Mouse (Mus musculus) heart, adult 8-10 months (tissue): Measurements from ENCODE around the gene Aarsd1. TPM values are rescaled to one million over a fixed set of nuclear protein-coding genes. Genes with fewer than 3 reads are reported as not detected.
A peak's percentile ranks its signal among the peaks of the same experiment; 100 is the strongest.
"Not testable (repeated sequence)": the region's sequence is repeated elsewhere in the genome, so short reads cannot be mapped to it uniquely, and the experiment has no call there.

Source experiments
- DNase-seq: peaks from one replicate; pipeline ENCODE4 v3.0.0; 2022; ENCODE audit warnings: low spot score
- total RNA-seq, 4 experiments: library from RNA; stranded (reverse); gene quantifications; 2 replicates each; pipeline ENCODE4 v1.2.4; 2022

Aarsd1 gene
- total RNA-seq, 4 experiments from 2014 or later, result 12.3 to 25.8 (median 22.4) TPM

- no peak for DNase-seq
Observed at GRCm38 (mm10) chr11:101447786-101448185, 30.4 kb upstream of the Aarsd1 start.

DNA sequence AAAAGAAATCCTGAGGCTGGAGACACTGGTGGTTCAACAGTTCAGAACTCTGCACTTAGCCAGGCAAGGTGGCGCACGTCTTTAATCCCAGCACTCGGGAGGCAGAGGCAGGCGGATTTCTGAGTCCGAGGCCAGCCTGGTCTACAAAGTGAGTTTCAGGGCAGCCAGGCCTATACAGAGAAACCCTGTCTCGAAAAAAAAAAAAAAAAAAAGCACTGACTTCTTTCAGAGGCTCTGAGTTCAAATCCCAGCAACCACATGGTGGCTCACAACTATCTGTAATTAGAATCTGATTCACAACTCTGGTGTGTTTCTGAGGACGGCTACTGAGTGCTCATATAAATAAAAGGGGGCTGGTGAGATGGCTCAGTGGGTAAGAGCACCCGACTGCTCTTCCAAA, 29.4 kb upstream of the Aarsd1 start:
- DNase-seq, result not testable (repeated sequence)

- no peak for DNase-seq
Observed at GRCm38 (mm10) chr11:101446319-101446718, 28.9 kb upstream of the Aarsd1 start.

- DNase-seq, result no peak
Observed at GRCm38 (mm10) chr11:101442760-101443159, 25.3 kb upstream of the Aarsd1 start.

- peak; percentile 97 for DNase-seq
Observed at GRCm38 (mm10) chr11:101442127-101442693, 24.8 kb upstream of the Aarsd1 start, which contains the start of gene Rpl27. Gene Rpl27 (plus strand): TSS chr11:101442298.

- DNase-seq, result not testable (repeated sequence)
Observed at GRCm38 (mm10) chr11:101441450-101442126, 24.2 kb upstream of the Aarsd1 start.

GRCm38 (mm10) chr11:101438006-101438405, 20.6 kb upstream of the Aarsd1 start:
- DNase-seq, result not testable (repeated sequence)

DNA sequence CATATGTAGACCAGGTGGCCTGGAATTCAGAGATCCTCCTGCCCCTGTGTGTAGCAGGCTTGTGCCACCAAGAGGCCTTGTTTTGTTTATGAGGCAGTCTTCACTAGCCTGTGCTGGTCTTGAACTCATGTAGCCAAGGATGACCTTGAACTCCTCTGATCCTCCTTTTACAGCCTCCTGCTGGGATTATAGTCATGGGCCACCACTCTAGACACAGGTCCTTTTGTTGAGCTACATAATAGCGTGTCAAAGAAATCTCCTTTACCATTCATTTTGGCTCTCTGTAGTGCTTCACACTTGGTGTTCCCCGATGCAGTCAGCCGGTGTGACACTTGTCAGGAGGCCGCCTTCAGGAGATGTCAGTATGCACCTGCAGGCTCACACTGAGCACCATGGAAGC, 19.5 kb upstream of the Aarsd1 start:
- DNase-seq, result no peak

- DNase-seq, result no peak
Observed at GRCm38 (mm10) chr11:101435831-101436230, 18.4 kb upstream of the Aarsd1 start.

DNA sequence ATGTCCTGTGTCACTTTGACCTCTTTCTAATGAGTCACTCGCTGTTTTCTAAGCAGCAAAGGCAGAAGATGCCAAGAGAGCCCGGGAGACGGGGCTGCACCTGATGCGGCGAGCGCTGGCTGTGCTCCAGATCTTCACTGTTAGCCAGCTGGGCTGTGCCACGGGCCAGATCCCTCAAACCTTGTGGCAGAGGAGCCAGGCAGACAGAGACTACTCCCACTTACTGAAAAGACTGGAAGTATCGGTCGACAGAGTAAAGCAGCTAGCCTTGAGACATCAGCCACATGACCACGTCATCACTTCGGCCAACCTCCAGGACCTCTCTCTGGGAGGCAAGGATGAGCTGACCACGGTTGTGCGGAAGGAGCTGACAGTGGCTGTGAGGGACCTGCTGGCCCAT, 16.0 kb upstream of the Aarsd1 start:
- no peak for DNase-seq

- no peak for DNase-seq
Observed at GRCm38 (mm10) chr11:101431327-101431726, 13.9 kb upstream of the Aarsd1 start.

DNA sequence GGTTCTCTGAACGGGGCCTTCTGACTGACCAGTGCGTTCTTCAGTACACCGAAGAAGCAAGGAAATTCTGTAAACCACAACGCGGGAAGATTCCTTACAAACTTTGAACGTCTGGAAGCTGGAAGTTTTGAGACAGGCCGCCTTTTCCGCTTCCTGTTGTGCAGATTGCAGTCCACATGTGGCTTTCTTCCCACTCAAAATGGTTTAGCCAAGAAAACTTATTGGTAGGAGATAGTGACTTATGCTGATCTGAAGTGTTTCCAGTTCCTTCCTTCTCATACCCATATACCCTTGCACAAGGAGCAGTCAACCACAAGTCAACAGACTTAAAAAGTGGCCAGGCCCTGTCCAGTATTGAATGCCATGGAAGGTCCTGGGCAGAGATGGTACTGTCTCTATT, 8.8 kb upstream of the Aarsd1 start:
- DNase-seq, result no peak

DNA sequence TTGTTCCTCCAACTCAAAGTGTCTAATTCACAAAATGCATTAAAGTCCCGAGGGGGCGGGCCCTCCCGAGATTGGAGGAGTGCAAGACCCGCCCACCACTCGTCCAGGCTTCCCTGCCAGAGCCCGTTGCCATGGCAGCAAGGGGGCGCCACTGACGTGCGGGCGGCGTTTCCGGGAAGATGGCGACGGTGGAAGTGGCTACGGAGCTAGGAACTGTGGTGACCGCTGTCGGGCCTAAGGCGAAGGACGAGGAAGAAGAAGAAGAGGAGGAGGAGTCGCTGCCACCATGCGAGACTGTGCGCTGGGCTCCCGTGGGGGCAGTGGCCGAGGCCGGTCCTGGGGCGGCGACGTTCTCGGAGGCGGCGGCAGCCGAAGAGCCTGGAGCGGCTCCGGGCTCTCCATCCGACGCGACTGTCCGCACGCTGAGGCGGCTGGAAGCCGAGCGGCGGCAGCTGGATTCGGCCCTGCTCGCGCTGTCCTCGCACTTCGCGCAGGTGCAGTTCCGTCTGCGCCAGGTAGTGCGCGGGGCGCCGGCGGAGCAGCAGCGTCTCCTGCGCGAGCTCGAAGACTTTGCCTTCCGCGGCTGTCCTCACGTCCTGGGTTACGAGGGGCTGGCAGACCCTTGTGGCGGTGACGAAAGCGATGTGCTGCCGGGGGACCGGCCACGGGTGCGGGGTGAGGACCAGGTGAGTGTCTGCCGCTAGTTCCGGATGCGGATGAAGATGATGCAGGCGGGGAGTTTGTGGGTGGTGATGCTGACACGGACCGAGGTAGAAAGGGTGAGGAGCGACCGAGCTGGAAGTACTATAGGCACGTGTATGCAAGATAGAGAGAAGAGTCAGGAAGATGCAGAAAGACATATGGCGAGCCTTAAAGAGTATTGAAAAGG, 7.8 kb upstream of the Aarsd1 start, which contains the start of the genes Rundc1 and Ptges3l:
Gene Rundc1, plus strand, starts transcription at position 161 of the 889 bp plus-strand sequence.
Gene Ptges3l, minus strand, starts transcription at position 409 of the 889 bp plus-strand sequence.
- DNase-seq, result peak; percentile 97

DNA sequence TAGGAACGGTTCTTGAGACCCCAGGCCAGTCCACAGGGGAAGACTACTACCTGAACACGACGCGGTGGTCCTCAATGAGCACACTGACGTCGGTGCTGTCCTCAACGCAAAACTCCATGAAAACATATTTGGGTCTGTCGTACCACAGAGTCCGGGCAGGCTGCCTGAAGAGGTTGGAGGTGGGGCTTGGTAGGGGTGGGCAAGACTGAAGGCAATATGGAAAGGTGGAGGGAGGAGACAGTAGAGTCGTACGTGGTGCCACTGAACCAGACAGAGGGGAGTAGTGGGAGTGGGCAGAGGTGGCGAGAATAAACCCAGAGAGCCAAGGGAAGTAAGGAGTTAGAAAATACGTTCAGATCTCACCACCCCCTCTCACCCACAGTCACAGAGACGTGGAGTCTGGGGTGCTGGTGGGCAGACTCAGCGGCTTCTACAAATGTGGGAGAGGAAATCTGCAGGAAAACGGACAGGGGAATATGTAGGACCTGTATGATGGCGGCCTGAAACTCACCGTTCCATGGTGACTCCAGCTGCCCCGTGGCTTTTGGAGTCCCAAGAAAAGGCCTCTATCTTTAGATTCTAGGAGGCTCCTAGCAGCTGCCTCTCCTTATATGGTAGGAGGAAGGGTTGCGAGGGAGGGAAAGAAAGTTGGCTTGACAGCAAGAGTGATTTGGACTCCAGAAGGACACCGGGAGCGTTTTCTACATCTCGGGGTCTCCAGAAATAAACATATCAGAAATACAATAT, 6.9 kb upstream of the Aarsd1 start, which contains the start of gene Gm27029:
Gene Gm27029, minus strand, starts transcription at position 692 of the 747 bp plus-strand sequence.
- no peak for DNase-seq

DNA sequence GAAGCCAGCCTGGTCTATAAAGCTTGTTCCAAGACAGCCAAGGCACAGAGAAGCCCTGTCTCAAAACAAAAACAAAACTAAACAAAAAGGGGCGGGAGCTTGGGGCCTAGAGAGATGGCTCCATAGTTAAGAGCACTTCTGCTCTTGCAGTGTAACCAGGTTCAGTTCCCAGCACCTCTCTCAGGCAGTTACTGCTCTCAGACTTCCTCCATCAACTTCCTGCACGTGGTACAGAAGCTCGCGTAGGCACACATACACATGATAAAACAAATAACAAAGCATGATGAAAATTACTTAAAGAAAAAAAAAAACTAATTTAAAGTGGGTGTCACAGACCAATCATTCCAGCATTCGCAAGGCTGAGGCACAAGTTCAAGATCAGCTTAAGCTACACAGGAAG, 2.7 kb upstream of the Aarsd1 start:
- no peak for DNase-seq

DNA sequence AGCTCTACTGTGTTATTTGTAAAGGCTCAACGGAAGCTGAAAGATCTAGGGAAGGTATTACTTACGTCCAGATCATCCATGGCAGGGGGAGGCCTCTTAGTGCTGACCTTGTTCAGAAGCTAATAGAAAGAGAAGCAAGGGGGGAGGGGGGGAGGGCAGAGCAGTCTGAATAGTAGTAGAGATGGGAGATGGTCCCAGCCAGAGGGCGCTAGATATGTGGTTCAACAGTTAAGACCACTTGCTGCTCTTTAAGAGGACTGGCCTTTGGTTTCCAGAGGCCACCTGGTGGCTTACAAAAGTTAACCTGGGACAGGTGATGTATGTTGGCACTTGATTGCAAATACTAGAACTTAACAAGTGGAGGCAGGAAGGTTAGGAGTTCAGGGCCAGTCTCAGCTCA, 2.2 kb upstream of the Aarsd1 start:
- no peak for DNase-seq

DNA sequence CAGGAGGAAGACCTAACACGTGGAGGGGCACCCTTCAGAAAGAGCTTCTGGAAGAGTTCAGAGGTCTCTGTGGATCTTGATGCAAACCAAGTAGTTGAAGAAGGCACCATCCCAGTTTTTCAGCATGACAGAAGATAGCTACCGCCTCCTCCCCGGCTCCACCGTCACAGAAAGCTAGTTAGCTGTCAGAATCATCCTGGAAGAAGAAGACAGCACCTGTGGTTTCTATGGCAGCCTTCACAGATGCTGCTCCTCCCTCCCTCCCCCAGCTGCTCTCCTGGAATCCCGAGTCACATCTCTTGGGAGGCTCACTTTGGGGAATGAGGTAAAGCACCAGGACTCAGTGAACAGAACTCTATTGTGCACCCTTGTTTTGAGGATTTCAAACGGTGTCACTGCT, 1.6 kb upstream of the Aarsd1 start:
- DNase-seq, result no peak

DNA sequence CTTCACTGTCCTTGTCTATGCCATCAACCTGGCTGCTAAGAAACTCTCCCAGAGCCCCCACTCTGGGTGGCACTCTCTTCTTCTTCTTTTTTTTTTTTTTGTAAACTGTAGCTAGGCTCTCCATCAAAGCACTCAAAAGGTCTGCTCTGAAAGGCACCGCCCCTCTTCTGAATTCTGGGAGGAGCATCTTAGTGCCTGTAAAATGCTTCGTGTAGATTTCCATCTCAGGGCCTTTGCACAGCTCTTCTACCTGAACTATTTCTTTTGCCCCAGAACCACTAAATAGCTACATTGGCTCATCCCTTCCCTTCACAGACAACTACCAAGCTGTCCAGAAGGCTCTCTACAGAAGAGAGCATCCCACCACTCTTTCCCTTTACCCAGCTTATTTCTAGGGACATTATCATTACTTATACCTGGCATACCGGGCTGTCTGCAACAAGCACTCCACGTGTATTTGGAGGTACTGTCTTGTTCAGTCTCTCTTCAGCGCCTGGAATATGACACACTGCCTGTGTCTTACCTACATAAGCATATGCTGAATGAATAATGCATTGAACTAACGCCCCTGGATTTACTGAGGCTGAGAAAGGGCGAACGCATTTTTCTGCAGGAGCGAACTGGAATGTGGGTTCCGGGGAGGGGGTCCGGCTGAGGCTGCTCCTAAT, 848 bp downstream of the Aarsd1 start:
- DNase-seq, result no peak

DNA sequence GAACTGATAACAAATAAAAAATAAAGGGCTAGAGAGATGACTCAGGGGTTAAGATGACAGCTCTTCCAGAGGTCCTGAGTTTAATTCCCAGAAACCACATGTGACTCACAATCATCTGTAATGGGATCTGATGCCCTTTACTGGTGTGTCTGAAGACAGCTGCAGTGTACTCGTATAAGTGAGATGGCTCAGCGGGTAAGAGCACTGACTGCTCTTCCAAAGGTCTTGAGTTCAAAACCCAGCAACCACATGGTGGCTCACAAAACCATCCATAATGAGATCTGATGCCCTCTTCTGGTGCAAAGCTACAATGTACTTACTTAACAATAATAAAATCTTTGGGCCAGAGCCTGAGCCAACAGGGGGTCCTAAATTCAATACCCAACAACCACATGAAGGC, 2.1 kb downstream of the Aarsd1 start:
- no peak for DNase-seq

GRCm38 (mm10) chr11:101395110-101395509, 22.3 kb downstream of the Aarsd1 start:
- DNase-seq, result peak; percentile 67

DNA sequence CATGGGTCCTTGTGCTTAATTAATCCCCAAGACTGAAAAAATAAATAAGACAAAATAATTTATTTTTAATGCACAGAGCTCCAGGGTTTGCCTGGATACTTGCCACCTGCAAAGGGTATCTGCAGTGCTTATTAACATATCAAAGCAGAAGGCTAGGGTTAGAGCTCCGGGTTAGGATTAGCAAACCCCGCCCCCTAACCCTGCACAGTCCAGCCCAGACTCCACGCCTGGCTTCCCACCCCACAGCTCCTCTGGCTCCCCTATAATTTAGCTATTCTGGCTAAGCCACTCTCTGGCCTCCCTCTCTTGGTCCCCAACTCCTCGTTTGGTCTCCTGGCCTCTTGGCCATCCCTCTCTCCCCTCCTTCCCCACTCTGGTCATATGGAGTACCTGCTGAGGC, 35.6 kb downstream of the Aarsd1 start:
- DNase-seq, result no peak
